Mouse (Mus musculus) E14TG2a.4 (cell line): ENCODE data around the gene Hacd4.
A peak's percentile ranks its signal among the peaks of the same experiment; 100 is the strongest.

Experiments used
- H3K27me3 ChIP-seq: 2 replicates; pipeline ENCODE4 v1.6.1; 2014; ENCODE audit warnings: low read length, control low read depth; ENCODE audit not compliant: insufficient read depth
- H3K36me3 ChIP-seq: 2 replicates; pipeline ENCODE4 v1.6.1; 2014; ENCODE audit warnings: low read length, control low read depth; ENCODE audit not compliant: insufficient read depth
- H3K4me1 ChIP-seq: replicated peaks from 2 replicates; pipeline ENCODE4 v1.6.1; 2014; ENCODE audit warnings: low read depth, low read length, control low read depth
- H3K4me3 ChIP-seq: replicated peaks from 2 replicates; pipeline ENCODE4 v1.5.1; 2014; ENCODE audit warnings: mild to moderate bottlenecking, low read length
- H3K9me3 ChIP-seq: 2 replicates; pipeline ENCODE4 v1.6.1; 2014; ENCODE audit warnings: low read length, control low read depth
- CTCF ChIP-seq: conservative IDR thresholded peaks from 2 replicates; pipeline ENCODE4 v1.5.1; 2014; ENCODE audit warnings: low read length
- NANOG ChIP-seq: IDR thresholded peaks from 2 replicates; pipeline ENCODE4 v1.6.1; 2014; ENCODE audit warnings: borderline replicate concordance, low read length, mixed read lengths
- POU5F1 ChIP-seq: IDR thresholded peaks from 2 replicates; pipeline ENCODE4 v1.6.1; 2014; ENCODE audit warnings: low read length, borderline replicate concordance

Gene Hacd4

GRCm38 (mm10) chr4:88439669-88440123, 968 bp upstream of the Hacd4 start:
- Histone ChIP-seq H3K4me1 (peaks cover 10% of the 10 kb centered on the region), H3K27me3 (no peaks in the 10 kb centered on the region), H3K4me3 (no peak overlapping the region), H3K36me3 (no peaks in the 10 kb centered on the region), H3K9me3 (no peaks in the 10 kb centered on the region)
- TF ChIP-seq POU5F1 (no peak), CTCF (no peak), NANOG (no peak)

GRCm38 (mm10) chr4:88438990-88439329, 232 bp upstream of the Hacd4 start:
- no peak for TF ChIP-seq NANOG
- no peak for TF ChIP-seq CTCF
- no peak for TF ChIP-seq POU5F1
- peaks cover 10% of the 10 kb centered on the region for H3K4me1 ChIP-seq
- no peaks in the 10 kb centered on the region for H3K9me3 ChIP-seq
- H3K36me3 ChIP-seq = no peaks in the 10 kb centered on the region
- peak overlapping the region; percentile 72 for H3K4me3 ChIP-seq
- no peaks in the 10 kb centered on the region for H3K27me3 ChIP-seq

- H3K27me3 ChIP-seq = no peaks in the 10 kb centered on the region
- no peaks in the 10 kb centered on the region for H3K36me3 ChIP-seq
- H3K4me1 ChIP-seq = peaks cover 10% of the 10 kb centered on the region
- H3K9me3 ChIP-seq = no peaks in the 10 kb centered on the region
- TF ChIP-seq CTCF (no peak), POU5F1 (no peak), NANOG (no peak)
- H3K4me3 ChIP-seq = no peak overlapping the region
These were observed 811 bp downstream of the Hacd4 start for GRCm38 (mm10) chr4:88437917-88438316.

GRCm38 (mm10) chr4:88437166-88437565, 1.6 kb downstream of the Hacd4 start:
- Histone ChIP-seq H3K4me3 (no peak overlapping the region), H3K27me3 (no peaks in the 10 kb centered on the region), H3K9me3 (no peaks in the 10 kb centered on the region), H3K36me3 (no peaks in the 10 kb centered on the region), H3K4me1 (peaks cover 10% of the 10 kb centered on the region)
- TF ChIP-seq NANOG (no peak), CTCF (no peak), POU5F1 (no peak)

GRCm38 (mm10) chr4:88436593-88437165, 2.0 kb downstream of the Hacd4 start:
- Histone ChIP-seq H3K9me3 (no peaks in the 10 kb centered on the region), H3K4me1 (peaks cover 10% of the 10 kb centered on the region), H3K4me3 (no peak overlapping the region), H3K36me3 (no peaks in the 10 kb centered on the region), H3K27me3 (no peaks in the 10 kb centered on the region)
- TF ChIP-seq NANOG (no peak), POU5F1 (no peak), CTCF (no peak)

- Histone ChIP-seq H3K9me3 (no peaks in the 10 kb centered on the region), H3K4me3 (no peak overlapping the region), H3K4me1 (no peaks in the 10 kb centered on the region), H3K36me3 (no peaks in the 10 kb centered on the region), H3K27me3 (no peaks in the 10 kb centered on the region)
- no peak for TF ChIP-seq POU5F1
These were observed 6.2 kb downstream of the Hacd4 start for GRCm38 (mm10) chr4:88432412-88433024.

- Histone ChIP-seq H3K9me3 (no peaks in the 10 kb centered on the region), H3K36me3 (no peaks in the 10 kb centered on the region), H3K4me1 (no peaks in the 10 kb centered on the region), H3K27me3 (no peaks in the 10 kb centered on the region), H3K4me3 (no peak overlapping the region)
- TF ChIP-seq NANOG (no peak), CTCF (no peak), POU5F1 (no peak)
These were observed 11.0 kb downstream of the Hacd4 start for GRCm38 (mm10) chr4:88427630-88428239.

- H3K27me3 ChIP-seq = no peaks in the 10 kb centered on the region
These were observed 14.2 kb downstream of the Hacd4 start for GRCm38 (mm10) chr4:88424563-88424962.

More at GRCm38 (mm10) chr4:88424563-88424962, 14.2 kb downstream of the Hacd4 start:
- Histone ChIP-seq H3K9me3 (no peaks in the 10 kb centered on the region), H3K4me1 (no peaks in the 10 kb centered on the region), H3K36me3 (no peaks in the 10 kb centered on the region), H3K4me3 (no peak overlapping the region)
- TF ChIP-seq CTCF (no peak), POU5F1 (no peak), NANOG (no peak)
